Mouse (Mus musculus): ENCODE data around the gene Gm11757. TPM values are rescaled to one million over a fixed set of nuclear protein-coding genes. Genes with fewer than 3 reads are reported as not detected.
"Not testable (repeated sequence)": the region's sequence is repeated elsewhere in the genome, so short reads cannot be mapped to it uniquely, and the experiment has no call there.

Gm11757 gene
- polyA plus RNA-seq (2015; fragmentation: Nextera tagmentation; extraction: Ambion mirVana), result not detected in 2 replicates

DNA sequence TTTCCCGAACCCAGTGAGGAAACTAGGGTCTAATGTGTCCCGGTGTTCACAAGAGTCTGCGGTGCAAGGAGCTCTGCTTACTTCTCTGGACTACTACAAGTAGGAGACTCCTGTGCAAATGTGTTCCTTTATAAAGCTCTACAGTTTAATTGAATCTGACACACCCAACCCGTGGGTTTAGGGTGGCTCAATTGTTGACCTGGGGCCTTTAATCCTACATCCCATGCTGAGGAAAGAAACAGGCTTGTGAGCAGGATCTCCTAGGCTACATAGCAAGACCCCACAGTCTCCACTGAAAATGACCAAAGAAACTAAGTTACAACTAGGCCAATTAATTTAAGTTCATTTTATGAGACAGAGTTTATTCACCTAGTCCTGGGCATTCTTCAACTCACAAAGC, at the start of gene Gm11757:
TSS of gene Gm11757 (minus strand) at position 101 of the 400 bp plus-strand sequence.
- not testable (repeated sequence) for H3K9me3 ChIP-seq; H3K27ac ChIP-seq (replicated peaks); H3K36me3 ChIP-seq; H3K4me1 ChIP-seq (replicated peaks); H3K4me3 ChIP-seq; H3K9ac ChIP-seq; H3K27me3 ChIP-seq; H3K4me2 ChIP-seq; ATAC-seq (ENCODE audit: low read depth)
- no CpG with 5 or more reads among the region's 4 CpGs for WGBS

DNA sequence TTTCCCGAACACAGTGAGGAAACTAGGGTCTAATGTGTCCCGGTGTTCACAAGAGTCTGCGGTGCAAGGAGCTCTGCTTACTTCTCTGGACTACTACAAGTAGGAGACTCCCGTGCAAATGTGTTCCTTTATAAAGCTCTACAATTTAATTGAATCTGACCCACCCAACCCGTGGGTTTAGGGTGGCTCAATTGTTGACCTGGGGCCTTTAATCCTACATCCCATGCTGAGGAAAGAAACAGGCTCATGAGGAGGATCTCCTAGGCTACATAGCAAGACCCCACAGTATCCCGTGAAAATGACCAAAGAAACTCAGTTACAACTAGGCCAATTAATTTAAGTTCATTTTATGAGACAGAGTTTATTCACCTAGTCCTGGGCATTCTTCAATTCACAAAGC, 29.7 kb upstream of the Gm11757 start, which contains the start of gene Gm11756:
TSS of gene Gm11756 (minus strand) at position 101 of the 400 bp plus-strand sequence.
- not testable (repeated sequence) for ATAC-seq (ENCODE audit: low read depth); H3K27ac ChIP-seq (replicated peaks); H3K4me1 ChIP-seq (replicated peaks); H3K9me3 ChIP-seq; H3K4me3 ChIP-seq; H3K4me2 ChIP-seq; H3K36me3 ChIP-seq; H3K9ac ChIP-seq; H3K27me3 ChIP-seq
- WGBS, result 88% methylated on average over 6 of the region's 6 CpGs

DNA sequence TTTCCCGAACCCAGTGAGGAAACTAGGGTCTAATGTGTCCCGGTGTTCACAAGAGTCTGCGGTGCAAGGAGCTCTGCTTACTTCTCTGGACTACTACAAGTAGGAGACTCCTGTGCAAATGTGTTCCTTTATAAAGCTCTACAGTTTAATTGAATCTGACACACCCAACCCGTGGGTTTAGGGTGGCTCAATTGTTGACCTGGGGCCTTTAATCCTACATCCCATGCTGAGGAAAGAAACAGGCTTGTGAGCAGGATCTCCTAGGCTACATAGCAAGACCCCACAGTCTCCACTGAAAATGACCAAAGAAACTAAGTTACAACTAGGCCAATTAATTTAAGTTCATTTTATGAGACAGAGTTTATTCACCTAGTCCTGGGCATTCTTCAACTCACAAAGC, 14.9 kb upstream of the Gm11757 start, which contains the start of gene Gm13871:
TSS of gene Gm13871 (minus strand) at position 101 of the 400 bp plus-strand sequence.
- H3K27me3 ChIP-seq; H3K9me3 ChIP-seq; H3K4me2 ChIP-seq; H3K4me1 ChIP-seq (replicated peaks); ATAC-seq (ENCODE audit: low read depth); H3K9ac ChIP-seq; H3K27ac ChIP-seq (replicated peaks); H3K4me3 ChIP-seq; H3K36me3 ChIP-seq: not testable (repeated sequence)
- no CpG with 5 or more reads among the region's 4 CpGs for WGBS

DNA sequence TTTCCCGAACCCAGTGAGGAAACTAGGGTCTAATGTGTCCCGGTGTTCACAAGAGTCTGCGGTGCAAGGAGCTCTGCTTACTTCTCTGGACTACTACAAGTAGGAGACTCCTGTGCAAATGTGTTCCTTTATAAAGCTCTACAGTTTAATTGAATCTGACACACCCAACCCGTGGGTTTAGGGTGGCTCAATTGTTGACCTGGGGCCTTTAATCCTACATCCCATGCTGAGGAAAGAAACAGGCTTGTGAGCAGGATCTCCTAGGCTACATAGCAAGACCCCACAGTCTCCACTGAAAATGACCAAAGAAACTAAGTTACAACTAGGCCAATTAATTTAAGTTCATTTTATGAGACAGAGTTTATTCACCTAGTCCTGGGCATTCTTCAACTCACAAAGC, 14.7 kb downstream of the Gm11757 start, which contains the start of gene Gm11758:
TSS of gene Gm11758 (minus strand) at position 101 of the 400 bp plus-strand sequence.
- ATAC-seq (ENCODE audit: low read depth); H3K36me3 ChIP-seq; H3K4me1 ChIP-seq (replicated peaks); H3K9me3 ChIP-seq; H3K27me3 ChIP-seq; H3K4me2 ChIP-seq; H3K4me3 ChIP-seq; H3K27ac ChIP-seq (replicated peaks); H3K9ac ChIP-seq: not testable (repeated sequence)
- no CpG with 5 or more reads among the region's 4 CpGs for WGBS

Other genes starting within 250 kb of the Gm11757 start
- gene Gm11239, start 222.8 kb downstream of the Gm11757 start, polyA plus RNA-seq (2015; fragmentation: Nextera tagmentation; extraction: Ambion mirVana), result not detected in 2 replicates
- gene Gm428, start 207.6 kb downstream of the Gm11757 start, polyA plus RNA-seq (2015; fragmentation: Nextera tagmentation; extraction: Ambion mirVana), result not detected in 2 replicates
- 0.11 and 0.21 TPM in 2 replicates for gene Rasef, start 100.1 kb downstream of the Gm11757 start, polyA plus RNA-seq (2015; fragmentation: Nextera tagmentation; extraction: Ambion mirVana)
- not detected in 2 replicates for gene Gm11758, start 14.8 kb downstream of the Gm11757 start, polyA plus RNA-seq (2015; fragmentation: Nextera tagmentation; extraction: Ambion mirVana)
- gene Gm13871, start 14.8 kb upstream of the Gm11757 start, polyA plus RNA-seq (2015; fragmentation: Nextera tagmentation; extraction: Ambion mirVana), result not detected in 2 replicates
- not detected in 2 replicates for gene Gm11756, start 29.6 kb upstream of the Gm11757 start, polyA plus RNA-seq (2015; fragmentation: Nextera tagmentation; extraction: Ambion mirVana)
- 0.18 and 1.3 TPM in 2 replicates for gene 2310002L09Rik, start 59.7 kb upstream of the Gm11757 start, polyA plus RNA-seq (2015; fragmentation: Nextera tagmentation; extraction: Ambion mirVana)
- gene Frmd3, start 122.3 kb upstream of the Gm11757 start, polyA plus RNA-seq (2015; fragmentation: Nextera tagmentation; extraction: Ambion mirVana), result 28.3 and 29.4 TPM in 2 replicates

All from neural tube, embryonic 13.5 days (tissue).